Mouse (Mus musculus) thymus, postnatal 25 days (tissue): ENCODE results near the gene Zmpste24.
"Not testable (repeated sequence)": the region's sequence is repeated elsewhere in the genome, so short reads cannot be mapped to it uniquely, and the experiment has no call there.

Experiments
- DNase-seq: peaks from one replicate; pipeline ENCODE4 v3.0.0; 2022

Gene Zmpste24

GRCm38 (mm10) chr4:121097650-121098378 lies at the start of gene Zmpste24:
Gene Zmpste24 (minus strand): TSS chr4:121098241.
- peak; percentile 90 for DNase-seq

GRCm38 (mm10) chr4:121109126-121109525 lies 11.1 kb upstream of the Zmpste24 start, which contains the start of gene Tmco2:
Gene Tmco2 (minus strand): TSS chr4:121109226.
- DNase-seq, result no peak

GRCm38 (mm10) chr4:121103304-121103703 lies 5.3 kb upstream of the Zmpste24 start:
- DNase-seq, result no peak

- no peak for DNase-seq
Measured at GRCm38 (mm10) chr4:121090211-121090610, 7.8 kb downstream of the Zmpste24 start.

GRCm38 (mm10) chr4:121088696-121089095 lies 9.3 kb downstream of the Zmpste24 start:
- no peak for DNase-seq

GRCm38 (mm10) chr4:121084506-121084905 lies 13.5 kb downstream of the Zmpste24 start:
- DNase-seq, result no peak

- no peak for DNase-seq
Measured at GRCm38 (mm10) chr4:121080395-121080794, 17.6 kb downstream of the Zmpste24 start.

GRCm38 (mm10) chr4:121077915-121078646 lies 20.0 kb downstream of the Zmpste24 start:
- no peak for DNase-seq

- DNase-seq, result no peak
Measured at GRCm38 (mm10) chr4:121074250-121074649, 23.8 kb downstream of the Zmpste24 start.

GRCm38 (mm10) chr4:121065336-121065735 lies 32.7 kb downstream of the Zmpste24 start:
- no peak for DNase-seq

- DNase-seq, result not testable (repeated sequence)
Measured at GRCm38 (mm10) chr4:121059218-121059617, 38.8 kb downstream of the Zmpste24 start.

- DNase-seq, result no peak
Measured at GRCm38 (mm10) chr4:121057032-121057431, 41.0 kb downstream of the Zmpste24 start.

- DNase-seq, result peak; percentile 43
Measured at GRCm38 (mm10) chr4:121056342-121056741, 41.7 kb downstream of the Zmpste24 start.

GRCm38 (mm10) chr4:121052454-121053323 lies 45.4 kb downstream of the Zmpste24 start:
- no peak for DNase-seq

- DNase-seq, result no peak
Measured at GRCm38 (mm10) chr4:121051863-121052262, 46.2 kb downstream of the Zmpste24 start.

GRCm38 (mm10) chr4:121042946-121043345 lies 55.1 kb downstream of the Zmpste24 start:
- no peak for DNase-seq

GRCm38 (mm10) chr4:121042472-121042871 lies 55.6 kb downstream of the Zmpste24 start:
- no peak for DNase-seq

- peak; percentile 63 for DNase-seq
Measured at GRCm38 (mm10) chr4:121040897-121041671, 57.0 kb downstream of the Zmpste24 start.

- DNase-seq, result no peak
Measured at GRCm38 (mm10) chr4:121040323-121040722, 57.7 kb downstream of the Zmpste24 start.

- no peak for DNase-seq
Measured at GRCm38 (mm10) chr4:121039331-121040115, 58.5 kb downstream of the Zmpste24 start, which contains the start of gene Col9a2. Gene Col9a2 (plus strand): TSS chr4:121039385.

- no peak for DNase-seq
Measured at GRCm38 (mm10) chr4:121033006-121033405, 65.0 kb downstream of the Zmpste24 start.
